Mouse (Mus musculus) ES-Bruce4 (cell line): ENCODE results near the gene Tenm4. TPM values are rescaled to one million over a fixed set of nuclear protein-coding genes. Genes with fewer than 3 reads are reported as not detected.

Experiments
- H3K27ac ChIP-seq: 2 replicates; pipeline ENCODE4 v1.5.1; 2012; ENCODE audit warnings: low read length, inconsistent platforms; ENCODE audit not compliant: insufficient read depth
- H3K27me3 ChIP-seq: 2 replicates; pipeline ENCODE4 v1.6.1; 2012; ENCODE audit warnings: mild to moderate bottlenecking, low read length, inconsistent platforms; ENCODE audit not compliant: control insufficient read depth, poor library complexity, insufficient read depth, severe bottlenecking
- H3K36me3 ChIP-seq: 2 replicates; pipeline ENCODE4 v1.6.1; 2012; ENCODE audit warnings: inconsistent platforms, mild to moderate bottlenecking, low read length, moderate library complexity; ENCODE audit not compliant: control insufficient read depth, poor library complexity, insufficient read depth, severe bottlenecking
- H3K4me1 ChIP-seq: one replicate; pipeline ENCODE4 v1.8.1; 2011; ENCODE audit warnings: low read length; ENCODE audit not compliant: control insufficient read depth, insufficient read depth
- H3K4me3 ChIP-seq: 2 replicates; pipeline ENCODE4 v1.5.1; 2011; ENCODE audit warnings: low read depth, mild to moderate bottlenecking, low read length
- H3K9ac ChIP-seq: 2 replicates; pipeline ENCODE4 v1.6.1; 2012; ENCODE audit warnings: low read depth, mild to moderate bottlenecking, inconsistent platforms; ENCODE audit not compliant: poor library complexity, severe bottlenecking
- H3K9me3 ChIP-seq: replicated peaks from 2 replicates; pipeline ENCODE4 v1.6.1; 2012; ENCODE audit warnings: mild to moderate bottlenecking, low read length, inconsistent platforms; ENCODE audit not compliant: control insufficient read depth, poor library complexity, insufficient read depth, severe bottlenecking
- CTCF ChIP-seq: IDR thresholded peaks from one replicate; pipeline ENCODE4 v1.8.1; 2011; ENCODE audit warnings: low read depth, low read length
- EP300 ChIP-seq: IDR thresholded peaks from 2 replicates; pipeline ENCODE4 v1.6.1; 2011; ENCODE audit warnings: low read depth, low read length; ENCODE audit not compliant: insufficient read depth
- POLR2A ChIP-seq: IDR thresholded peaks from one replicate; pipeline ENCODE4 v1.8.1; 2011; ENCODE audit warnings: low read length; ENCODE audit not compliant: insufficient read depth
- polyA plus RNA-seq: library from polyadenylated mRNA; stranded (reverse); fragments of >200 nt; gene quantifications from 2 replicates; pipeline ENCODE4 v1.2.4, GENCODE M21; 2011; ENCODE audit warnings: low read depth; ENCODE audit not compliant: missing spikeins, insufficient read depth, insufficient read length

Gene Tenm4
- polyA plus RNA-seq, 1 experiment: 4.8 TPM

- H3K9ac ChIP-seq: no peak overlapping the region
- TF ChIP-seq EP300: no peak
- no peak for TF ChIP-seq POLR2A
- no peak for TF ChIP-seq CTCF
- no peaks in the 10 kb centered on the region for H3K36me3 ChIP-seq
- H3K27me3 ChIP-seq: no peaks in the 10 kb centered on the region
- no peaks in the 10 kb centered on the region for H3K4me1 ChIP-seq
- no peak overlapping the region for H3K27ac ChIP-seq
- H3K4me3 ChIP-seq: no peak overlapping the region
- H3K9me3 ChIP-seq: no peaks in the 10 kb centered on the region
Observed at GRCm38 (mm10) chr7:96342996-96343395, 171.9 kb downstream of the Tenm4 start.

GRCm38 (mm10) chr7:96343667-96344066 is 172.6 kb downstream of the Tenm4 start:
- no peaks in the 10 kb centered on the region for H3K9me3 ChIP-seq
- H3K9ac ChIP-seq: no peak overlapping the region
- H3K4me1 ChIP-seq: no peaks in the 10 kb centered on the region
- no peaks in the 10 kb centered on the region for H3K36me3 ChIP-seq
- TF ChIP-seq CTCF: no peak
- no peak for TF ChIP-seq POLR2A
- no peak overlapping the region for H3K27ac ChIP-seq
- no peak overlapping the region for H3K4me3 ChIP-seq
- no peaks in the 10 kb centered on the region for H3K27me3 ChIP-seq

GRCm38 (mm10) chr7:96352671-96353070 is 181.6 kb downstream of the Tenm4 start:
- H3K4me3 ChIP-seq: no peak overlapping the region
- no peaks in the 10 kb centered on the region for H3K4me1 ChIP-seq
- H3K9me3 ChIP-seq: no peaks in the 10 kb centered on the region
- H3K27me3 ChIP-seq: no peaks in the 10 kb centered on the region
- no peaks in the 10 kb centered on the region for H3K36me3 ChIP-seq
- H3K9ac ChIP-seq: no peak overlapping the region
- TF ChIP-seq POLR2A (no peak), CTCF (no peak), EP300 (no peak)
- H3K27ac ChIP-seq: no peak overlapping the region

- no peaks in the 10 kb centered on the region for H3K9me3 ChIP-seq
- TF ChIP-seq CTCF (no peak), EP300 (no peak), POLR2A (no peak)
- no peaks in the 10 kb centered on the region for H3K4me1 ChIP-seq
- no peak overlapping the region for H3K27ac ChIP-seq
- no peak overlapping the region for H3K9ac ChIP-seq
- H3K4me3 ChIP-seq: no peak overlapping the region
- no peaks in the 10 kb centered on the region for H3K27me3 ChIP-seq
- no peaks in the 10 kb centered on the region for H3K36me3 ChIP-seq
Observed at GRCm38 (mm10) chr7:96356285-96356811, 185.3 kb downstream of the Tenm4 start.

GRCm38 (mm10) chr7:96357550-96357949 is 186.5 kb downstream of the Tenm4 start:
- no peaks in the 10 kb centered on the region for H3K36me3 ChIP-seq
- no peak overlapping the region for H3K4me3 ChIP-seq
- H3K27me3 ChIP-seq: no peaks in the 10 kb centered on the region
- no peak for TF ChIP-seq CTCF
- TF ChIP-seq EP300: no peak
- no peak for TF ChIP-seq POLR2A
- no peak overlapping the region for H3K9ac ChIP-seq
- no peak overlapping the region for H3K27ac ChIP-seq
- no peaks in the 10 kb centered on the region for H3K9me3 ChIP-seq
- no peaks in the 10 kb centered on the region for H3K4me1 ChIP-seq

- TF ChIP-seq POLR2A (no peak), CTCF (no peak)
Observed at GRCm38 (mm10) chr7:96363311-96363710, 192.3 kb downstream of the Tenm4 start.

GRCm38 (mm10) chr7:96369947-96370346 is 198.9 kb downstream of the Tenm4 start:
- TF ChIP-seq POLR2A (no peak), EP300 (no peak), CTCF (no peak)
- no peak overlapping the region for H3K27ac ChIP-seq
- H3K9ac ChIP-seq: no peak overlapping the region
- no peaks in the 10 kb centered on the region for H3K36me3 ChIP-seq
- H3K4me1 ChIP-seq: no peaks in the 10 kb centered on the region
- H3K9me3 ChIP-seq: no peaks in the 10 kb centered on the region
- H3K27me3 ChIP-seq: no peaks in the 10 kb centered on the region
- no peak overlapping the region for H3K4me3 ChIP-seq

More at GRCm38 (mm10) chr7:96363311-96363710, 192.3 kb downstream of the Tenm4 start:
- H3K9me3 ChIP-seq: no peaks in the 10 kb centered on the region
- H3K36me3 ChIP-seq: no peaks in the 10 kb centered on the region
- H3K27ac ChIP-seq: no peak overlapping the region
- no peaks in the 10 kb centered on the region for H3K27me3 ChIP-seq
- no peak overlapping the region for H3K4me3 ChIP-seq
- no peak overlapping the region for H3K9ac ChIP-seq
- no peaks in the 10 kb centered on the region for H3K4me1 ChIP-seq
